Mouse (Mus musculus) liver (tissue): ENCODE results near the gene Carmil1.

ENCODE experiments used
- DNase-seq: peaks from one replicate; pipeline ENCODE4 v3.0.0-alpha.2; 2020; ENCODE audit warnings: mixed read lengths

Gene Carmil1

GRCm38 (mm10) chr13:24280439-24281431 lies at the start of gene Carmil1:
TSS of gene Carmil1 (minus strand) at chr13:24280795.
- peak; percentile 73 for DNase-seq

GRCm38 (mm10) chr13:24330128-24330527 lies 49.5 kb upstream of the Carmil1 start:
- DNase-seq: no peak

- no peak for DNase-seq
Observed at GRCm38 (mm10) chr13:24328036-24328817, 47.6 kb upstream of the Carmil1 start.

- no peak for DNase-seq
Observed at GRCm38 (mm10) chr13:24327201-24327600, 46.6 kb upstream of the Carmil1 start, which contains the start of gene Cmah. TSS of gene Cmah (plus strand) at chr13:24327404.

GRCm38 (mm10) chr13:24321313-24321712 lies 40.7 kb upstream of the Carmil1 start:
- DNase-seq: no peak

- DNase-seq: no peak
Observed at GRCm38 (mm10) chr13:24318618-24319017, 38.0 kb upstream of the Carmil1 start.

- DNase-seq: no peak
Observed at GRCm38 (mm10) chr13:24316563-24316962, 36.0 kb upstream of the Carmil1 start.

- peak; percentile 11 for DNase-seq
Observed at GRCm38 (mm10) chr13:24311011-24311940, 30.7 kb upstream of the Carmil1 start.

- peak; percentile 8 for DNase-seq
Observed at GRCm38 (mm10) chr13:24306248-24306647, 25.7 kb upstream of the Carmil1 start.

- DNase-seq: no peak
Observed at GRCm38 (mm10) chr13:24305486-24305885, 24.9 kb upstream of the Carmil1 start.

GRCm38 (mm10) chr13:24297252-24297651 lies 16.7 kb upstream of the Carmil1 start:
- DNase-seq: peak; percentile 46

GRCm38 (mm10) chr13:24287381-24287780 lies 6.8 kb upstream of the Carmil1 start:
- no peak for DNase-seq

- no peak for DNase-seq
Observed at GRCm38 (mm10) chr13:24279762-24280438, 695 bp downstream of the Carmil1 start.

GRCm38 (mm10) chr13:24279407-24279761 lies 1.2 kb downstream of the Carmil1 start:
- no peak for DNase-seq

GRCm38 (mm10) chr13:24272740-24273377 lies 7.7 kb downstream of the Carmil1 start:
- DNase-seq: no peak

GRCm38 (mm10) chr13:24269100-24269465 lies 11.5 kb downstream of the Carmil1 start:
- DNase-seq: no peak

- DNase-seq: no peak
Observed at GRCm38 (mm10) chr13:24268355-24269099, 12.1 kb downstream of the Carmil1 start.

GRCm38 (mm10) chr13:24264760-24265159 lies 15.8 kb downstream of the Carmil1 start:
- no peak for DNase-seq

GRCm38 (mm10) chr13:24263560-24263959 lies 17.0 kb downstream of the Carmil1 start:
- DNase-seq: no peak

- DNase-seq: no peak
Observed at GRCm38 (mm10) chr13:24260751-24261591, 19.6 kb downstream of the Carmil1 start.
